Mouse (Mus musculus): ENCODE results near the gene Pax9.

The Pax9 gene

DNA sequence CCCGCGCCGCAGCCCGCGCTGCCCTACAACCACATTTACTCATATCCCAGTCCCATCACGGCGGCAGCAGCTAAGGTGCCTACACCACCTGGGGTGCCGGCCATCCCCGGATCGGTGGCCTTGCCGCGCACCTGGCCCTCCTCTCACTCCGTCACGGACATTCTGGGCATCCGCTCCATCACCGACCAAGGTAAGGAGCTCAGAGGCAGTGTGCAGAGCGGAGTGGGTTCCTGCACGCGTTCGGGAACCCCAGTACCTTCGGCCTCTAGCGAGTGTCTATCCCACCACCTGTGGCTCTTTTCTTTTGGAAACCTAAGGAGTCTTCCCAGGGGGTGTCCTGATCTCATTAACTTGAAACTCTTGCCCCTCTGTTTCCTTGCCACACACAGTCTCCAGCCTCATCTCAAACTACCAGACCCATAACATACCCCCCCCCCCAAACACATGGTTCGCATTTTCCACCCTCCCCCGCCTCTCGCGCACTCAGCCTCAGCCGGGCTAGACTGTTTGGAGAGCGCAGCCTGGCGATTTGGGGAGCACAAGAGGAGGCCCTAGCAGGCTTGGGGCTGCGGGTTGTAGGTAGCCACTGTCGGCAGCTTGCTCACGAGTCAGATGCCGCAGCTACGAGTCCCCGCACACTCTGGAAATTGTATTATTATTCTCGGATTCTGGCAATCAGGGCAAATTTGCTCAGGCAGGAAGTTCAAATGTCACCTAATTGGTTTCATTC is 5.6 kb downstream of the Pax9 start:
- DNase-seq: peak in 1 of 2 experiments; percentile 14

DNA sequence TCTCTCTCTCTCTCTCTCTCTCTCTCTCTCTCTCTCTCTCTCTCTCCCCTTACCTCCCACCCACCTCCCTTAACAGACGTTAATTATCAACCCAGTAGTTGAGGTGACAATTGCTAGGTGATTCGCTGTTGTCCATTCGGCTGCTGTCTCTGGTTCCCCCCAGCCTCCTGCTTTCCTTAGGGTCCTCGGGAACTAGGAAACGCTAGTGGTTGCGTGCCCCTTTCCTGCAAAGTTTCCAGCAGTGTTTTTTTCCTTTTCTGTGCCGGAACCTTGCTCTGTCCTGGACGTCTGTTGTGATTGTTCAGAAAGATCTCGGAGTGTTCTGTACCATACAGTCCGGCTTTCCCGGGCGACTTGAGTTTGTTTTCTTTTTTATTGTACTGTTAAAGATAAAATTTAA is 6.2 kb downstream of the Pax9 start:
- no peak for DNase-seq

DNA sequence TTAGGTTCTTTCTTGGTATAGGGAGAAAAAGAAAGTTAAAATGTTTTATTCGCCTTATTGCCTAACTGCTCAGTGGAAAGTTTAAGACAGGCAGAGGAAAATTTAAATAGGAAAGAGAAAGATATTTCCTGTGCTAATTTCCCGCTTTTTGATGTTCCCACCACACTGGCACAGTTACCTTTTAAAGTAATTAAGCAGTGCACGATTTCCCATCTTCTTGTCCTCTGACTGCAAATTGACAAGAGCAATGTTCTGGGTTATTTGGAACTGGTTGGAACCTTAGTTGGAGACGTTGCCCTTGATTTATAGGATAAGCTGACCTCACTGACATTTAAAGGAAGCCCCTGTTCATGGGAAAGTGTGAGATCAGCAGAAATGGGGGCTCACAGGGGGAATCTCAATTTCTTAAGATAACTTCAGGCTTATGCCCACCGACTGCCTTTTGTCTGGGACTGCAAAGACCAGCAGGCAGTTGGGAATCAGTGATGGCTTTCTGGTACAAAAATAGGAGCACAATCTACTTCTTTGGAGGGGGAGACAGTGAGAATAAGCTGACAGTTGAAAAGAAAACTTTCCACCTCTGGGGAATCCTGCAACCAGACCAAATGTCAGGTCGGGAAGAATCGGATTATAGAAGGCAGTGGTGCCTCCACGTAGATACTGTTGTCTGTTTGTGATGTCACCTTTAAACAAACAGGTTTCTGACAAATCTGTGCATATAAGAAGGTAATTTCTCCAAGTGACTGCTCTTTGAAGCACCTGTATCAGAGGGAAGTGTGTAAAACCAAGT is 6.8 kb downstream of the Pax9 start:
- DNase-seq: no peak

DNA sequence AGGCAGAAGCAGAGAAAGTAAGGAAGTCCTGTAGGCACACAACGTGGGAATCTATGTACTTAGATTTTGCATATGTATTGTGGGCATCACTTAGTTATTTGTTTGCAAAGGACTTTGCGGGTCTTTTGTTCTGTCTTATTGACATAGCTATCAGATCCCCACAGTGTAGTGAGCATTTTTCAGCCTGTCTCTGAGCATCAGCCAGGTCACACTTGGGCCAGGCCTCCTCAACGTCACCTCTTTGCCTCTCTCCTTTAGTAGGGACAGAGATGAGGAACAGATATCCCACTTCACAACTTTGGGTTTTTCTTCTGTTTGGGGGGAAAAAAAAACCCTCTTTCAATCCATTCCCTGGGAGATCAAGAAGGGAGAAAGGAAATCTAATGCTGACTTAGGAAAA is 7.8 kb downstream of the Pax9 start:
- peak in 1 of 2 experiments; percentile 32 for DNase-seq

DNA sequence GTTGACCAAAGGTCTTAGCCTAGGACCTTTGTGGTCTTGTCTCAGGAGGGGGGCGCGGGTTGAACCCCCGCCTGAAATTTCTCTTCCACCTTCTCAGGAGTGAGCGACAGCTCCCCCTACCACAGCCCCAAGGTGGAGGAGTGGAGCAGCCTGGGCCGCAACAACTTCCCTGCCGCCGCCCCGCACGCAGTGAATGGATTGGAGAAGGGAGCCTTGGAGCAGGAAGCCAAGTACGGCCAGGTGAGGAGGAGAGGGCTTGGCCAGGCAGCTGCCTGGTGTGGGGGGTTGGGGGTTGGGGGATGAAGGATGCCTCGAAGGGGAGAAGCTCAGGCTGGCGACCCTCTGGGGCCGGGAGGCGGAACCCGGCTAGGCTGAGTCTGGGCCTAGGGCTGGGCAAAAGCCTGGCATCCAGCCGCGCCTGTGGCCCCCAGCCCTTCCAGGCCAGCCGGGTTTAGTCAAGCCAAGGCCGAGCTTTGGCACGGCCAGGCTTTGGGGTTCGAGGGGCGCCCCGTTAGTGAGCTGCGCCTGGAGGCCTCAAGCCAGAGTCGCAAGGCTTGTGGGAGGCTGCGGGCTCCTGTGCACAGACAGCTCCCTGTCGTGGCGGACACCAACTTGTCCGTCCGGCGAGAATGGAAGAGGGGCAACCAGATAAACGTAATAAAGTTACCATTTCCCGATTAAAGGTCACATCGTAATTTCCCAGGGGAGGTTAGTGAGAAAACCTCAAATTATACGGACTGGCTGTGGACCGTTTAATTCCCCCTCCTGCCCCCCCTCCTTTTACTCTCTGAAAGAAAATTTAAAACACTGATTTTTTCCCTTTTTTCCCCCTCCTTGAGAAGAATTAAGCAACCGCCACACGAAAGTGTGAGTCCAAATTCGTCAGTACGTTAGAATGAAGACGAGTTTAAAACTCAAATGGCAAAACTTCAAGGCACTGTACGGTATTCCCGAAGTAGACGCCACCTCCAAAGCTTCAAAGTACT is 8.6 kb downstream of the Pax9 start:
- DNase-seq: peak; percentile 18 to 28

DNA sequence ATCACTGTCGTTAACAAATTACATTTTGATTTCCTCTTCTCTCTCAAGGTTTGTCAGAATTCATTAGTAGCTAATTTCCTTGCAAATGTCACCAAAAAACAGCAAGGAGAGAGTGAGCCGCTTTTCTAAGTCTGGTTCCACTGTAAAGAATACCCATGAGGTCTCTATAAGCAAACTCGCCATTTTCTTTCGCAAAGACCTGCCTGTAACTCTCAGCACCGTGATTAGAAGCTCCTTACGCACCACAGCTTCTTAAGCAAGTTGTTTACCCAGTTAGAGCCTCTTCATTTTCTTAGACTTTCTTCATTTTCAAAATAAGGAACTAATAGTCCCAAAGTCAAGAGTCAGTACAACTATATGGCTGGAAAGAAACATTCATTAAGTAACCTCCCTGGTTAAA is 9.4 kb downstream of the Pax9 start:
- no peak for DNase-seq

DNA sequence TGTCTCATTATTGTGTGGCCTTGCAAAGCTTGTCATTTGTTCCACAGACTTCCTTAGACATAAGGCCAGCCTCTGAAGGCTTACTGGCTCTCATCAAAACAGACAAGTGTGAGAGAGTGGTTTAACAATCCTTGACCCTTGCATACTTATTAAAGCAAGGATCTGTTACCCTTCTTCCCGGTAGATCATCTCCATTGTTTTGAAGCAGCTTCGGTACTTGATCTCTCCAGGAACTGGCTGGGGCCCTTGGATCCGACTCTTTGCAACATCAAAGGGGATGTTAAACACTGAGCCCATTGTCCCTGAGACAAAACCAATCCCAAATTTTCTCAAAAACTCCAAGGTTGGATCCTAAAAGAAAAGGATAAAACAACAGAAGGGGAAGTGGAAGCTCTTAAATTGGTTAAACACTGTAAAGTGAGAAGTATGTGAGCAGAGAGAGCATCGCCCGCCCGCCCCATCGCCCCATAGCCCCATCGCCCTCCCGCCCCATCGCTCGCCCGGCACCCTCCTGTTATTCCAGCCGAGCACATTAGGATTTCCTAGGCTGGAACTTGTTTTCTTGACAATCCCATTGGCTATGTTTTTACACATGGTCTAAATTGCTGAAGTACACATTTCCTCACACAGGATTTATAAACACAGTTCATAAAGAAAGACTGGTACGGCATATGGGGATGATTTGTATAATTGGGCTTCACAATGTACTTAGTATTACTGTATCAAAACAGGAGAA is 26.6 kb downstream of the Pax9 start:
- no peak for DNase-seq

DNA sequence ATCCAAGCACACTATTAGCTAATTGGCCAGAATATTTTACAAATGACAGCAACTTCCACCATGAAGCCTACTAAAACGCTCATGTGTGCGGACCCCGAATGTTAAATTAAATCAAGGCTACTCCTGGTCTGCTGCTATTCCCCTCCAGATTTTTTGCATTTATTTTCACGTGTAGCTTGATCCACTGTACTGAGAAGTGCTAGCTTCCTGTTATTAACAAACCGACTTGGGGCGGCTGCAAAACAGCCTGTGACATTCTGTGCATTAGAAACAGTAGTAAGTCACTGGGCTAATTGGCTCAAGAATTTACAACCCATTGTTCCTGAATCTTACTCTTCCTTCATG is 27.1 kb downstream of the Pax9 start:
- DNase-seq: no peak

DNA sequence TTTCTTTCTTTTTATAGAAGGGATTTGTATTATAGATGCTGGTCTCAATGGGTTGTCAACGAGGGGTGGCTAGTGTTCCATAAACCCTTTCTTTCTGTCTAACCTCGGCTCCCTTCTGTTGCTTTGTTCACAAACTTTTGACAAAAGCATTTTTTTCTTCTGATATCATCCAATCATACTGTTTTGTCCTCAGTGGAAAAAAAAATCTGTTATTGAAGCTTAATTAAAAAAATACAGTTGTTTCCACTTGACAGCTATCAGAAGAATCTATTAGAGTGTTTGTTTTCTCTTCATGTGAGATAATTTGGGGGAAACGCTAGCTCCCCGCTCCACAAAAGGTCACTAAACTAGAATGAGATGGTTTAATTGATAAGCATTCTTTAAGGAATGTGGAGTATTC is 36.1 kb downstream of the Pax9 start:
- DNase-seq: no peak

DNA sequence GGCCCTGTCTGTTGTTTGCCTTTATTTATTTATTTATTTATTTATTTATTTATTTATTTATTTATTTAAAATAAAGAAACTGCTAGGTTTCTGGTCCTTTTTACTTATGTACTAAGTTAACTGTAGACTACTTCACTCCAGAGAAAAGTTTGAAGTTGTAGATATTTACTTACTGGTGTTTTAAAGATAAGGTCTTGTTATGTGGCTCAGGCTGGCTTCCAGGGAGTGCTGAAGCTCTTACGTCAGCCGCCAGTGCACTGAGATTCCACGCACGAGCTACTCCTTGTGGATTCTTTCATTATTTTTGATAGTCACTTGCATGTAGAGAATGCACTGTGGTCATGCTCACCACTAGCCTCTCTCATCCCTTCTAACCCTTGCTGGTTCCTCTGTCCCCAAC is 45.5 kb downstream of the Pax9 start:
- DNase-seq: no peak
